Mouse (Mus musculus) small intestine, adult 2 months (tissue): ENCODE measurements at regions not wholly inside any gene's neighbourhood (a gene's known extent, or its start where the extent isn't known, plus 50 kb on each side); places are given as distances from the start of the nearest gene placed in this dataset.
A peak's percentile ranks its signal among the peaks of the same experiment; 100 is the strongest.

Experiments
- H3K27ac ChIP-seq: fragments of 200-500 bp; 2 replicates; pipeline ENCODE4 v1.5.1; 2012; ENCODE audit warnings: low read depth, low read length, control low read depth, inconsistent platforms; ENCODE audit not compliant: insufficient read depth
- H3K27me3 ChIP-seq: fragments of 200-500 bp; 2 replicates; pipeline ENCODE4 v1.6.1; 2012; ENCODE audit warnings: mild to moderate bottlenecking, moderate library complexity, low read length, inconsistent platforms; ENCODE audit not compliant: control insufficient read depth, insufficient read depth
- H3K36me3 ChIP-seq: fragments of 200-500 bp; 2 replicates; pipeline ENCODE4 v1.6.1; 2012; ENCODE audit warnings: mild to moderate bottlenecking, low read length, control low read depth, inconsistent platforms; ENCODE audit not compliant: control insufficient read depth, insufficient read depth
- H3K4me1 ChIP-seq: fragments of 200-500 bp; 2 replicates; pipeline ENCODE4 v1.6.1; 2012; ENCODE audit warnings: low read length, inconsistent platforms, mixed read lengths; ENCODE audit not compliant: control insufficient read depth, insufficient read depth, insufficient read length
- H3K4me3 ChIP-seq: fragments of 200-500 bp; 2 replicates; pipeline ENCODE4 v1.5.1; 2012; ENCODE audit warnings: low read depth, mild to moderate bottlenecking, control low read depth, inconsistent platforms, low read length, moderate library complexity
- CTCF ChIP-seq: fragments of 200-500 bp; IDR thresholded peaks from 2 replicates; pipeline ENCODE4 v1.5.1; 2012; ENCODE audit warnings: low read depth, mild to moderate bottlenecking, control low read depth, inconsistent platforms, low read length, moderate library complexity, mixed read lengths; ENCODE audit not compliant: insufficient replicate concordance, insufficient read length; ENCODE audit errors: extremely low read depth
- POLR2A ChIP-seq: fragments of 200-500 bp; IDR thresholded peaks from 2 replicates; pipeline ENCODE4 v1.6.1; 2012; ENCODE audit warnings: low read depth, mild to moderate bottlenecking, control low read depth, inconsistent platforms, low read length, moderate library complexity
- WGBS: fragments of 180-500 bp; shearing (Covaris S2); methylation state at CpG from one replicate; pipeline ENCODE4 v1.1.7; 2018; 5-methylcytosine and 5-hydroxymethylcytosine counted together

GRCm38 (mm10) chr2:124927882-124928758 lies 139.8 kb upstream of the Slc24a5 start:
- TF ChIP-seq CTCF (peak; percentile 31; the same call in 1 of the 2 replicates), POLR2A (no peak)
- no peak overlapping the region for H3K27ac ChIP-seq
- no peaks in the 10 kb centered on the region for H3K36me3 ChIP-seq
- no peaks in the 10 kb centered on the region for H3K4me1 ChIP-seq
- no peaks in the 10 kb centered on the region for H3K27me3 ChIP-seq
- 85% methylated on average over 10 of the region's 10 CpGs for WGBS
- no peak overlapping the region for H3K4me3 ChIP-seq

GRCm38 (mm10) chr2:124928759-124929113 lies 139.2 kb upstream of the Slc24a5 start:
- no peak for TF ChIP-seq CTCF
- no peak for TF ChIP-seq POLR2A
- Histone ChIP-seq H3K4me3 (no peak overlapping the region), H3K36me3 (no peaks in the 10 kb centered on the region), H3K4me1 (no peaks in the 10 kb centered on the region), H3K27me3 (no peaks in the 10 kb centered on the region), H3K27ac (no peak overlapping the region)
- WGBS = 33% methylated on average over 5 of the region's 5 CpGs

GRCm38 (mm10) chr2:124930719-124931118 lies 137.2 kb upstream of the Slc24a5 start:
- H3K36me3 ChIP-seq = no peaks in the 10 kb centered on the region
- H3K4me1 ChIP-seq = no peaks in the 10 kb centered on the region
- H3K27me3 ChIP-seq = no peaks in the 10 kb centered on the region
- TF ChIP-seq POLR2A (no peak), CTCF (no peak)
- H3K4me3 ChIP-seq = no peak overlapping the region
- H3K27ac ChIP-seq = no peak overlapping the region
- 78% methylated on average over 7 of the region's 7 CpGs for WGBS

GRCm38 (mm10) chr2:124932566-124932965 lies 135.4 kb upstream of the Slc24a5 start:
- Histone ChIP-seq H3K4me3 (no peak overlapping the region), H3K27me3 (no peaks in the 10 kb centered on the region), H3K27ac (no peak overlapping the region), H3K36me3 (no peaks in the 10 kb centered on the region), H3K4me1 (no peaks in the 10 kb centered on the region)
- 68% methylated on average over 6 of the region's 6 CpGs for WGBS
- TF ChIP-seq CTCF = no peak
- TF ChIP-seq POLR2A = no peak

GRCm38 (mm10) chr2:124933876-124934275 lies 134.0 kb upstream of the Slc24a5 start:
- no peaks in the 10 kb centered on the region for H3K4me1 ChIP-seq
- TF ChIP-seq CTCF (no peak), POLR2A (no peak)
- no peak overlapping the region for H3K4me3 ChIP-seq
- H3K36me3 ChIP-seq = no peaks in the 10 kb centered on the region
- 71% methylated on average over 1 of the region's 1 CpGs for WGBS
- H3K27me3 ChIP-seq = no peaks in the 10 kb centered on the region
- no peak overlapping the region for H3K27ac ChIP-seq

- no peaks in the 10 kb centered on the region for H3K27me3 ChIP-seq
- 54% methylated on average over 2 of the region's 2 CpGs for WGBS
- no peaks in the 10 kb centered on the region for H3K36me3 ChIP-seq
- H3K4me3 ChIP-seq = no peak overlapping the region
- TF ChIP-seq POLR2A (no peak), CTCF (no peak)
- no peaks in the 10 kb centered on the region for H3K4me1 ChIP-seq
- H3K27ac ChIP-seq = no peak overlapping the region
These were observed 119.6 kb upstream of the Slc24a5 start for GRCm38 (mm10) chr2:124948263-124948781.

GRCm38 (mm10) chr2:124948812-124949211 lies 119.1 kb upstream of the Slc24a5 start:
- WGBS = 54% methylated on average over 9 of the region's 9 CpGs
- TF ChIP-seq CTCF (no peak), POLR2A (no peak)
- no peak overlapping the region for H3K27ac ChIP-seq

More at GRCm38 (mm10) chr2:124948812-124949211, 119.1 kb upstream of the Slc24a5 start:
- Histone ChIP-seq H3K4me1 (no peaks in the 10 kb centered on the region), H3K27me3 (no peaks in the 10 kb centered on the region), H3K36me3 (no peaks in the 10 kb centered on the region), H3K4me3 (no peak overlapping the region)
